Mouse (Mus musculus) spleen, adult 2 months (tissue): ENCODE measurements around the gene Polr1a. TPM values are rescaled to one million over a fixed set of nuclear protein-coding genes. Genes with fewer than 3 reads are reported as not detected.

Source experiments
- DNase-seq, 2 experiments: peaks; one replicate each; pipeline versions ENCODE4 v3.0.0 to v3.0.0-alpha.2; 2012 to 2021; ENCODE audit warnings: low spot score in 2 of 2, low read depth in 1 of 2
- H3K27ac ChIP-seq: fragments of 200-500 bp; 2 replicates; pipeline ENCODE4 v1.5.1; 2012; ENCODE audit warnings: low read length, inconsistent platforms; ENCODE audit not compliant: insufficient read depth
- H3K27me3 ChIP-seq: fragments of 200-500 bp; 2 replicates; pipeline ENCODE4 v1.6.1; 2012; ENCODE audit warnings: mild to moderate bottlenecking, moderate library complexity, low read length, inconsistent platforms; ENCODE audit not compliant: control insufficient read depth, insufficient read depth
- H3K36me3 ChIP-seq: fragments of 200-500 bp; 2 replicates; pipeline ENCODE4 v1.6.1; 2012; ENCODE audit warnings: mild to moderate bottlenecking, low read length, inconsistent platforms; ENCODE audit not compliant: control insufficient read depth, insufficient read depth
- H3K4me1 ChIP-seq: fragments of 200-500 bp; 2 replicates; pipeline ENCODE4 v1.6.1; 2011; ENCODE audit warnings: inconsistent platforms; ENCODE audit not compliant: control insufficient read depth, insufficient read depth, insufficient read length
- H3K4me3 ChIP-seq: fragments of 200-500 bp; 2 replicates; pipeline ENCODE4 v1.5.1; 2011; ENCODE audit warnings: mild to moderate bottlenecking, inconsistent platforms; ENCODE audit not compliant: insufficient read depth, insufficient read length; ENCODE audit errors: extremely low read depth
- CTCF ChIP-seq: fragments of 200-500 bp; IDR thresholded peaks from 2 replicates; pipeline ENCODE4 v1.5.1; 2011; ENCODE audit warnings: mild to moderate bottlenecking, inconsistent platforms; ENCODE audit not compliant: insufficient read depth, insufficient read length, insufficient replicate concordance; ENCODE audit errors: extremely low read depth
- POLR2A ChIP-seq: fragments of 200-500 bp; IDR thresholded peaks from 2 replicates; pipeline ENCODE4 v1.6.1; 2011; ENCODE audit warnings: low read depth, low read length, inconsistent platforms
- WGBS: fragments of 180-500 bp; shearing (Covaris S2); methylation state at CpG from one replicate; pipeline ENCODE4 v1.1.7; 2018; 5-methylcytosine and 5-hydroxymethylcytosine counted together
- polyA plus RNA-seq: library from polyadenylated mRNA; depleted of rRNA; stranded (reverse); fragments of >200 nt; gene quantifications from 2 replicates; pipeline ENCODE4 v1.2.3, GENCODE M21; 2012

Polr1a gene
- polyA plus RNA-seq, 1 experiment = 16.3 TPM

GRCm38 (mm10) chr6:71981450-71981849 is 72.6 kb downstream of the Polr1a start:
- no peak for DNase-seq
- Histone ChIP-seq H3K4me1 (peaks cover 15% of the 10 kb centered on the region; the same call in 1 of the 2 replicates), H3K36me3 (peaks cover 11% of the 10 kb centered on the region), H3K27ac (no peak overlapping the region), H3K27me3 (no peaks in the 10 kb centered on the region), H3K4me3 (no peak overlapping the region)
- TF ChIP-seq POLR2A = no peak
- no peak for TF ChIP-seq CTCF
- WGBS = 25% methylated on average over 4 of the region's 4 CpGs

DNA sequence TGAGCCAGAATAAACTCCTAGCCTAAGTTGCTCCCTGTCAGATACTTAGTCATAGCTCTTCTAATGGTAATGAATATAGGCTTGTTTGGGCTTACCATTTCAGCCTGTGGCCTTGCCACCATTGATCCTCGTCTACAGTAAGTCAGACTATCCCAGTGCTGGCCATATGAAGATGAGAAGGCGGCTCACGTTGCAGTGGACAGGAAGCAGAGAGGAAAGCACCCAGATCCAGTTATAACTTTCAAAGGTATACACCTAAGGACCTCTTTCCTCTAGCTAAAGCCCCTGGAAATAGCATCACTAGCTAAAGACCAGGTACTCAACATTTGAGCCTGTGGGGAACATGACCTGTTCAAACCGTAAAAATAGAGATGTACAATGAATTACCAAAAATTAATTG is 77.1 kb downstream of the Polr1a start:
- no peak for DNase-seq
- WGBS = 89% methylated on average over 4 of the region's 4 CpGs
- Histone ChIP-seq H3K27ac (no peak overlapping the region), H3K36me3 (no peaks in the 10 kb centered on the region), H3K4me3 (no peak overlapping the region), H3K27me3 (no peaks in the 10 kb centered on the region), H3K4me1 (peaks cover 8% of the 10 kb centered on the region; the same call in 1 of the 2 replicates)
- no peak for TF ChIP-seq POLR2A
- TF ChIP-seq CTCF = no peak

- Histone ChIP-seq H3K4me1 (no peaks in the 10 kb centered on the region), H3K27ac (no peak overlapping the region), H3K27me3 (no peaks in the 10 kb centered on the region; the same call in 1 of the 2 replicates), H3K36me3 (no peaks in the 10 kb centered on the region), H3K4me3 (no peak overlapping the region)
- no peak for DNase-seq
- TF ChIP-seq POLR2A (no peak), CTCF (no peak)
- 86% methylated on average over 7 of the region's 7 CpGs for WGBS
Measured at GRCm38 (mm10) chr6:71987546-71988248, 78.8 kb downstream of the Polr1a start.

DNA sequence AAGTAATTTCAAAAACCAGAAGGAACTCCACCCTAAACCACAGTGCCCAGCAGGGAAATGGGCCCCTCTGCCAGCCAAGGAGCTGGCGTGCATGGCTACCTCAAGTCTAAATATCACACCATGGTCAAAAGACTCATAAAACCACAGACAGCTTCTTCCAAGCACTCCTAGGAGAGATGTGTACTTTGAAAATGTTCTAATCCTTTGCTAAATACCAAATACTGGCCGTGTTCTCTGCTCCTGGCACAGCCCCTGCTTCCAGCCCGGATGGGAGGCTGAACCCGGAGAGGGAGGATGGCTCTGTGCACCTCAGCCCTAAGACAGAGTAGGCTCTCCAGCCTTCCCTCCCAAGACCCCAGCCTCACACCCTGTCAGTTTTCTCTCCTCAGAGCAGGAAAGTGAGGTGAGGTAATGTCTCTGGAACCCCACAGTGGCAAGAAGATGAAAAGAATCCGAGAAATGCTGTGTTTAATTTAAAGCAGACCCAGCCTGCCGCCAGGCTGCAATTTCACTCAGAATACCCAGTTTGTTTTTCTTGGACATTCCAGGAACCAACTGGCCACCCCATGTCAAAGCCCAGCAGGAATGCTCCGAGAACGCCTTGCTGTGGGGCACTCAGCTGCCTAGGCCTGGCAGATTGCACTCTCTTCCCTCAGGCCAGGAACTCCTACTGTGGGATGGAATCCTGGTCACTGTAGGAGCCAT is 80.9 kb downstream of the Polr1a start:
- TF ChIP-seq POLR2A (no peak), CTCF (no peak)
- Histone ChIP-seq H3K4me1 (no peaks in the 10 kb centered on the region), H3K27me3 (no peaks in the 10 kb centered on the region; the same call in 1 of the 2 replicates), H3K36me3 (no peaks in the 10 kb centered on the region), H3K4me3 (no peak overlapping the region), H3K27ac (no peak overlapping the region)
- DNase-seq = no peak
- WGBS = 66% methylated on average over 8 of the region's 8 CpGs

- H3K4me1 ChIP-seq = no peaks in the 10 kb centered on the region
- 89% methylated on average over 8 of the region's 8 CpGs for WGBS
- H3K4me3 ChIP-seq = no peak overlapping the region
- no peak for DNase-seq
- no peaks in the 10 kb centered on the region for H3K36me3 ChIP-seq
- TF ChIP-seq POLR2A (no peak), CTCF (no peak)
- no peaks in the 10 kb centered on the region; the same call in 1 of the 2 replicates for H3K27me3 ChIP-seq
- H3K27ac ChIP-seq = no peak overlapping the region
Measured at GRCm38 (mm10) chr6:71990371-71990837, 81.6 kb downstream of the Polr1a start.

DNA sequence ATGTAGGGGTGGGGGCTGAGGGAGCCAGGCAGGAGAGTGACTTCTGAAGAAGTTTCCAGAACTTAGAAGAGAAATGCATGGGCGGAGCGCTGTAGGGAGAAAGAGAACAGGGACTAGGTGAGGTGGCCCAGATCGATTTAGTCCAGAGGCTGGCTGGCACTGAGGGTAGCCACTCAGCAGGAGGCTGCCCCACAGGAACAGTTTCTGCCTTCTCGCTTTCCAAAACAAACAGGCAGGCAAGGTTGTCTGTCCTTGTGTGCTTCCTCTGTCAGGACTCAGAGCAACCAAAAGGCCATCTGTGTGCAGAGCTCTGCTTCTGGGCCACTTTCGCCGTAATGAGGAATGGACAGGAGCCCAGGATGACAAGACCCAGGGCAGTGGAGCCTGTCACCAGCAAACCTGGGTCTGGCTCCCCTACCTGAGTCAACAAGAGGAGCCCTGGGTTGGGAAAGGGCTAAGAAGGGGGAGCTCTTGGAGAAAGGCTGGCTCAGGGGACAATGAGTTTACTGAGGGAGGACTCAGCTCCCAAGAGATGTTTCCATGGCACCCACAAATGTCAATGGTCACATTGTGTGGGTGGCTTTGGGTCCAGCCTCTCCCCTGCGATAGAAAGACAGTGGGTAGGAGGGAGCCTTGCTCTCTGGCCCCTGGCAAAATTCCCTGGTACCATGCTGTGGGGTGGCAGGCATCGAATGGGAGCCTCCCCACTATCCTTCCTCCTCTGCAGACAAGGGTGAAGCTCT is 82.5 kb downstream of the Polr1a start:
- DNase-seq = no peak
- H3K27ac ChIP-seq = no peak overlapping the region
- H3K27me3 ChIP-seq = no peaks in the 10 kb centered on the region; the same call in 1 of the 2 replicates
- WGBS = 69% methylated on average over 8 of the region's 8 CpGs
- no peaks in the 10 kb centered on the region for H3K36me3 ChIP-seq
- no peaks in the 10 kb centered on the region for H3K4me1 ChIP-seq
- H3K4me3 ChIP-seq = no peak overlapping the region
- TF ChIP-seq POLR2A = no peak
- TF ChIP-seq CTCF = no peak
